Mouse (Mus musculus): Measurements from ENCODE around the gene Arhgef12. TPM values are rescaled to one million over a fixed set of nuclear protein-coding genes. Genes with fewer than 3 reads are reported as not detected.

Arhgef12 gene
- total and polyA plus RNA-seq, 3 experiments = 5.9 to 76.3 (median 53.3) TPM

GRCm38 (mm10) chr9:42958401-42958800 lies 148.6 kb downstream of the Arhgef12 start:
- DNase-seq (ENCODE audit: low spot score) = no peak
- Histone ChIP-seq H3K27me3 (ENCODE audit: insufficient read depth, low read length) (peaks cover 14% of the 10 kb centered on the region; the same call in 1 of the 2 replicates), H3K4me3 (ENCODE audit: low read depth, low read length) (no peak overlapping the region)

GRCm38 (mm10) chr9:42948381-42948780 lies 158.7 kb downstream of the Arhgef12 start:
- no peak for TF ChIP-seq GATA1 (IDR thresholded peaks at IDR 0.05; ENCODE audit: borderline replicate concordance, low read length)
- TF ChIP-seq TAL1 (conservative IDR thresholded peaks at IDR 0.05; ENCODE audit: low read depth, low read length) = no peak
- no peak for TF ChIP-seq GATA2 (IDR thresholded peaks at IDR 0.05; ENCODE audit: borderline replicate concordance, low read depth, low read length)
- no peak for TF ChIP-seq POLR2AphosphoS5 (IDR thresholded peaks at IDR 0.05; ENCODE audit: insufficient replicate concordance, low read depth, low read length)
- no peak for TF ChIP-seq CTCF (IDR thresholded peaks at IDR 0.05; ENCODE audit: low read depth, low read length)
- Histone ChIP-seq H3K27me3 (ENCODE audit: insufficient read depth, low read length) (peaks cover 26% of the 10 kb centered on the region), H3K4me1 (ENCODE audit: insufficient read depth, low read depth, low read length) (peaks cover 3% of the 10 kb centered on the region; the same call in 1 of the 2 replicates), H3K4me3 (ENCODE audit: low read depth, low read length) (no peak overlapping the region), H3K9me3 (replicated peaks) (peaks cover 13% of the 10 kb centered on the region), H3K36me3 (replicated peaks) (no peaks in the 10 kb centered on the region)
- ATAC-seq (ENCODE audit: extremely low read depth, insufficient number of reproducible peaks, low FRiP score, poor library complexity, severe bottlenecking) (no peak), DNase-seq (ENCODE audit: low spot score) (no peak)

More at GRCm38 (mm10) chr9:42958401-42958800, 148.6 kb downstream of the Arhgef12 start:
- no peak for ATAC-seq (ENCODE audit: extremely low read depth, insufficient number of reproducible peaks, low FRiP score, poor library complexity, severe bottlenecking)
- no peak for TF ChIP-seq GATA1 (IDR thresholded peaks at IDR 0.05; ENCODE audit: borderline replicate concordance, low read length)
- TF ChIP-seq CTCF (IDR thresholded peaks at IDR 0.05; ENCODE audit: low read depth, low read length) = no peak
- no peak for TF ChIP-seq TAL1 (conservative IDR thresholded peaks at IDR 0.05; ENCODE audit: low read depth, low read length)
- TF ChIP-seq GATA2 (IDR thresholded peaks at IDR 0.05; ENCODE audit: borderline replicate concordance, low read depth, low read length) = no peak
- no peak for TF ChIP-seq POLR2AphosphoS5 (IDR thresholded peaks at IDR 0.05; ENCODE audit: insufficient replicate concordance, low read depth, low read length)
- peaks cover 6% of the 10 kb centered on the region for H3K36me3 ChIP-seq (replicated peaks)
- peaks cover 4% of the 10 kb centered on the region; the same call in 1 of the 2 replicates for H3K9me3 ChIP-seq (replicated peaks)
- H3K4me1 ChIP-seq (ENCODE audit: insufficient read depth, low read depth, low read length) = no peaks in the 10 kb centered on the region

- no peaks in the 10 kb centered on the region for H3K36me3 ChIP-seq (replicated peaks)
- TF ChIP-seq CTCF (IDR thresholded peaks at IDR 0.05; ENCODE audit: low read depth, low read length) (no peak), GATA1 (IDR thresholded peaks at IDR 0.05; ENCODE audit: borderline replicate concordance, low read length) (no peak), TAL1 (conservative IDR thresholded peaks at IDR 0.05; ENCODE audit: low read depth, low read length) (no peak), GATA2 (IDR thresholded peaks at IDR 0.05; ENCODE audit: borderline replicate concordance, low read depth, low read length) (no peak), POLR2AphosphoS5 (IDR thresholded peaks at IDR 0.05; ENCODE audit: insufficient replicate concordance, low read depth, low read length) (no peak)
- ATAC-seq (ENCODE audit: extremely low read depth, insufficient number of reproducible peaks, low FRiP score, poor library complexity, severe bottlenecking) = no peak
- no peak overlapping the region for H3K4me3 ChIP-seq (ENCODE audit: low read depth, low read length)
- H3K27me3 ChIP-seq (ENCODE audit: insufficient read depth, low read length) = peaks cover 32% of the 10 kb centered on the region
- peaks cover 3% of the 10 kb centered on the region; the same call in 1 of the 2 replicates for H3K4me1 ChIP-seq (ENCODE audit: insufficient read depth, low read depth, low read length)
- peak; percentile 31 for DNase-seq (ENCODE audit: low spot score)
- H3K9me3 ChIP-seq (replicated peaks) = peaks cover 13% of the 10 kb centered on the region
Measured at GRCm38 (mm10) chr9:42945174-42945573, 161.9 kb downstream of the Arhgef12 start.

- no peak for TF ChIP-seq GATA2 (IDR thresholded peaks at IDR 0.05; ENCODE audit: borderline replicate concordance, low read depth, low read length)
- TF ChIP-seq TAL1 (conservative IDR thresholded peaks at IDR 0.05; ENCODE audit: low read depth, low read length) = no peak
- no peak overlapping the region; the same call in 1 of the 2 replicates for H3K4me3 ChIP-seq (ENCODE audit: low read depth, low read length)
- H3K36me3 ChIP-seq (replicated peaks) = no peaks in the 10 kb centered on the region
- peak; percentile 15 for DNase-seq (ENCODE audit: low spot score)
- H3K9me3 ChIP-seq (replicated peaks) = peaks cover 13% of the 10 kb centered on the region
- H3K27me3 ChIP-seq (ENCODE audit: insufficient read depth, low read length) = peaks cover 32% of the 10 kb centered on the region
- peaks cover 3% of the 10 kb centered on the region; the same call in 1 of the 2 replicates for H3K4me1 ChIP-seq (ENCODE audit: insufficient read depth, low read depth, low read length)
- ATAC-seq (ENCODE audit: extremely low read depth, insufficient number of reproducible peaks, low FRiP score, poor library complexity, severe bottlenecking) = no peak
Measured at GRCm38 (mm10) chr9:42944536-42945006, 162.5 kb downstream of the Arhgef12 start.

GRCm38 (mm10) chr9:42943781-42944535 lies 163.1 kb downstream of the Arhgef12 start, which contains the start of gene Grik4:
TSS of gene Grik4 (minus strand) at chr9:42944493.
- TF ChIP-seq POLR2AphosphoS5 (IDR thresholded peaks at IDR 0.05; ENCODE audit: insufficient replicate concordance, low read depth, low read length) = no peak
- TF ChIP-seq TAL1 (conservative IDR thresholded peaks at IDR 0.05; ENCODE audit: low read depth, low read length) = no peak
- TF ChIP-seq CTCF (IDR thresholded peaks at IDR 0.05; ENCODE audit: low read depth, low read length) = no peak
- TF ChIP-seq GATA2 (IDR thresholded peaks at IDR 0.05; ENCODE audit: borderline replicate concordance, low read depth, low read length) = no peak
- TF ChIP-seq GATA1 (IDR thresholded peaks at IDR 0.05; ENCODE audit: borderline replicate concordance, low read length) = no peak
- H3K36me3 ChIP-seq (replicated peaks) = no peaks in the 10 kb centered on the region
- peaks cover 35% of the 10 kb centered on the region for H3K27me3 ChIP-seq (ENCODE audit: insufficient read depth, low read length)
- H3K4me1 ChIP-seq (ENCODE audit: insufficient read depth, low read depth, low read length) = peaks cover 3% of the 10 kb centered on the region; the same call in 1 of the 2 replicates
- peaks cover 13% of the 10 kb centered on the region for H3K9me3 ChIP-seq (replicated peaks)
- no peak for DNase-seq (ENCODE audit: low spot score)
- H3K4me3 ChIP-seq (ENCODE audit: low read depth, low read length) = no peak within 1 kb of the TSS; the same call in 1 of the 2 replicates
- no peak for ATAC-seq (ENCODE audit: extremely low read depth, insufficient number of reproducible peaks, low FRiP score, poor library complexity, severe bottlenecking)

GRCm38 (mm10) chr9:42943057-42943529 lies 163.9 kb downstream of the Arhgef12 start:
- DNase-seq (ENCODE audit: low spot score) (no peak), ATAC-seq (ENCODE audit: extremely low read depth, insufficient number of reproducible peaks, low FRiP score, poor library complexity, severe bottlenecking) (no peak)
- H3K4me1 ChIP-seq (ENCODE audit: insufficient read depth, low read depth, low read length) = peaks cover 3% of the 10 kb centered on the region; the same call in 1 of the 2 replicates
- no peaks in the 10 kb centered on the region for H3K36me3 ChIP-seq (replicated peaks)
- H3K27me3 ChIP-seq (ENCODE audit: insufficient read depth, low read length) = peaks cover 35% of the 10 kb centered on the region
- TF ChIP-seq CTCF (IDR thresholded peaks at IDR 0.05; ENCODE audit: low read depth, low read length) (no peak), GATA1 (IDR thresholded peaks at IDR 0.05; ENCODE audit: borderline replicate concordance, low read length) (no peak), POLR2AphosphoS5 (IDR thresholded peaks at IDR 0.05; ENCODE audit: insufficient replicate concordance, low read depth, low read length) (no peak), TAL1 (conservative IDR thresholded peaks at IDR 0.05; ENCODE audit: low read depth, low read length) (no peak), GATA2 (IDR thresholded peaks at IDR 0.05; ENCODE audit: borderline replicate concordance, low read depth, low read length) (no peak)
- H3K9me3 ChIP-seq (replicated peaks) = peaks cover 13% of the 10 kb centered on the region
- no peak overlapping the region for H3K4me3 ChIP-seq (ENCODE audit: low read depth, low read length)

Data from G1E (cell line).